Mouse (Mus musculus) liver, postnatal 0 days (tissue): ENCODE results near the gene Cdrt4.

Source experiments
- CTCF ChIP-seq: sonication (generic); IDR thresholded peaks from 2 replicates; pipeline ENCODE4 v1.5.1; 2016; ENCODE audit warnings: antibody characterized with exemption, low read depth
- EP300 ChIP-seq: IDR thresholded peaks from 2 replicates; pipeline ENCODE4 v1.6.1; 2016; ENCODE audit warnings: antibody characterized with exemption, low read depth, mild to moderate bottlenecking

GRCm38 (mm10) chr11:62911362-62911761, 39.6 kb upstream of the Cdrt4 start:
- no peak for TF ChIP-seq CTCF
- TF ChIP-seq EP300 = no peak
